Mouse (Mus musculus) MEL (cell line): Measurements from ENCODE around the gene Slc25a5.

Source experiments
- EP300 ChIP-seq, 2 experiments: IDR thresholded peaks; 2 replicates each; pipeline ENCODE4 v1.6.1; 2011; ENCODE audit warnings: improper control_type of control experiment in 2 of 2, low read length in 2 of 2, low read depth in 1 of 2, mild to moderate bottlenecking in 1 of 2
- ETS1 ChIP-seq: IDR thresholded peaks from 2 replicates; pipeline ENCODE4 v1.6.1; 2012; ENCODE audit warnings: low read depth, mild to moderate bottlenecking, inconsistent platforms, low read length, improper control_type of control experiment, moderate library complexity
- MEF2A ChIP-seq: IDR thresholded peaks from 2 replicates; pipeline ENCODE4 v1.6.1; 2014; ENCODE audit warnings: low read depth, mild to moderate bottlenecking, inconsistent platforms, low read length, improper control_type of control experiment; ENCODE audit not compliant: poor library complexity, insufficient replicate concordance, severe bottlenecking; ENCODE audit errors: extremely low read depth
- MYC ChIP-seq: IDR thresholded peaks from 2 replicates; pipeline ENCODE4 v1.6.1; 2011; ENCODE audit warnings: low read depth, mild to moderate bottlenecking, low read length, improper control_type of control experiment, moderate library complexity
- SMC3 ChIP-seq: IDR thresholded peaks from 2 replicates; pipeline ENCODE4 v1.6.1; 2011; ENCODE audit warnings: low read depth, low read length, improper control_type of control experiment

- TF ChIP-seq ETS1 = no peak
- no peak for TF ChIP-seq MYC
- TF ChIP-seq MEF2A = no peak
- TF ChIP-seq EP300 (IDR thresholded peaks at IDR 0.05; ENCODE audit: low read depth in 1 of 2, low read length in 2 of 2) = no peak
- no peak for TF ChIP-seq SMC3
These were observed 31.5 kb upstream of the Slc25a5 start for GRCm38 (mm10) chrX:36763934-36764317.
